8 mouse cellular contexts compared by ENCODE assay signal in the genomic region with DNA sequence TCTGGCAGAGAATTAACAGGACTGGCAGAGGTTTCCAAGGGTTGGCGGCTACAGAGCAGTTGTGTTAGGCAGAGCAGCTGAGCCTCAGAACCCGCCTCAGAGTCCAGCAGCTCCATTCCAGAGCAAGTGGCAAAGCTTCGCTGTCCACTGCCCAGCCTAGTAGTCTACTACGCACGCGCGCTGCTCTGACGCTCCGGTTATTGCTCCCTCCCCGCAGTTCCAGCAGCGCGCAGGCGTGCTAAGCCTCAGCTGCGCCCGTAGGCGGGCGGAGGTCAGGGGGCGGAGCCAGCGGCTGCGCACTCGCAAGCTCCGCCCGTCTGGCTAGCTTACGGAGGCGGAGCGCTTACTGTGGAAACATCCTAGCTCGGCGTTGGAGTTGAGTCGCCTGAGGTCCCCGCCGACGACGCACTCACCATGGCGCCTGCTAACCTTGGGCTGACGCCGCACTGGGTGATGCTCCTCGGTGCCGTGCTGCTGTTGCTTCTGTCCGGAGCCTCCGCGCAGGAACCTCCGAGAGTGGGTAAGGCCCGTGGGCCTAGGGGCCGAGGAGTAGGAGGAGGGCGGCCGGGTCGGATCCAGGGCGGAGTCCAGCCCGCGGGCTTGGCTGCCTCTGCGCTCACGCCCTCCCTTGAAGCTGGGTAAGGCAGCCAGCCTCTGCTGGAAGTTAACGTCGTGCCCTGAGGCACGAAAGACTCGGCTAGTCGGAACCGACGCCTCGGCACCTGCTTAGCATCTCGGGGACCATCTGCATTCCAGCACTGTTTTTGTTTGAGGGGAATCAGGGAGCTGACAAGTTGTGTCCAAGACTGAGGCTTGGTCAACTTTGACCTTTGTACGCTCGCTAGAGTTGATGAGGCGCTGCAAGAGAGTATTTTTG. TPM values are rescaled to one million over a fixed set of nuclear protein-coding genes. Genes with fewer than 3 reads are reported as not detected.
DNase-seq lines count a peak whose midpoint lies in the region; ATAC-seq and TF ChIP-seq lines count a peak whose summit lies in the region.

A gene (plus strand): TSS at position 313 of the 877 bp plus-strand sequence.

- peak within 1 kb of the TSS; percentile 67 for H3K9ac ChIP-seq in ES-Bruce4 (ENCODE audit: low read depth, poor library complexity, severe bottlenecking)
- peak within 1 kb of the TSS; percentile 91 for H3K9ac ChIP-seq in forebrain, embryonic 13.5 days
- peak within 1 kb of the TSS; percentile 82 for H3K9ac ChIP-seq in liver, postnatal 0 days (replicated peaks)
- peak within 1 kb of the TSS; percentile 80 for H3K9ac ChIP-seq in neural tube, embryonic 14.5 days (replicated peaks; ENCODE audit: low read depth, low read length)

- ATAC-seq in cerebellum, adult (ENCODE audit: insufficient number of reproducible peaks, low FRiP score, low TSS enrichment) = peak; percentile 91
- peak; percentile 98 for ATAC-seq in forebrain, embryonic 13.5 days
- peak; percentile 94 for ATAC-seq in liver, postnatal 0 days
- peak; percentile 96 for ATAC-seq in neural tube, embryonic 14.5 days (ENCODE audit: low read depth)

- TF ChIP-seq CTCF in ES-Bruce4 (IDR thresholded peaks at IDR 0.05; ENCODE audit: low read depth, low read length) = no peak
- TF ChIP-seq CTCF in liver, postnatal 0 days (IDR thresholded peaks at IDR 0.05; ENCODE audit: low read depth) = no peak

- TF ChIP-seq POLR2A in ES-Bruce4 (IDR thresholded peaks at IDR 0.05; ENCODE audit: insufficient read depth, low read length) = peak; percentile 85

- H3K4me3 ChIP-seq in ES-Bruce4 (ENCODE audit: low read depth, low read length) = peak within 1 kb of the TSS; percentile 85
- H3K4me3 ChIP-seq in forebrain, embryonic 13.5 days = peak within 1 kb of the TSS; percentile 90
- H3K4me3 ChIP-seq in liver, postnatal 0 days (ENCODE audit: low read depth, low read length) = peak within 1 kb of the TSS; percentile 73
- H3K4me3 ChIP-seq in neural tube, embryonic 14.5 days (ENCODE audit: low read depth, low read length) = peak within 1 kb of the TSS; percentile 85

- H3K36me3 ChIP-seq in ES-Bruce4 (ENCODE audit: control insufficient read depth, insufficient read depth, low read length, poor library complexity, severe bottlenecking) = no peaks in the 10 kb centered on the region
- H3K36me3 ChIP-seq in forebrain, embryonic 13.5 days (ENCODE audit: poor library complexity, severe bottlenecking) = no peaks in the 10 kb centered on the region
- peaks cover 3% of the 10 kb centered on the region for H3K36me3 ChIP-seq in liver, postnatal 0 days (replicated peaks; ENCODE audit: insufficient read depth, low read length)
- H3K36me3 ChIP-seq in neural tube, embryonic 14.5 days (ENCODE audit: control insufficient read depth, insufficient read depth, low read length) = no peaks in the 10 kb centered on the region

- no peaks in the 10 kb centered on the region for H3K9me3 ChIP-seq in ES-Bruce4 (replicated peaks; ENCODE audit: control insufficient read depth, insufficient read depth, low read length, poor library complexity, severe bottlenecking)
- H3K9me3 ChIP-seq in forebrain, embryonic 13.5 days (replicated peaks) = no peaks in the 10 kb centered on the region
- no peaks in the 10 kb centered on the region for H3K9me3 ChIP-seq in liver, postnatal 0 days (ENCODE audit: low read length)
- H3K9me3 ChIP-seq in neural tube, embryonic 14.5 days (ENCODE audit: control insufficient read depth, low read length) = no peaks in the 10 kb centered on the region

- no peaks in the 10 kb centered on the region for H3K27me3 ChIP-seq in ES-Bruce4 (ENCODE audit: control insufficient read depth, insufficient read depth, low read length, poor library complexity, severe bottlenecking)
- no peaks in the 10 kb centered on the region for H3K27me3 ChIP-seq in forebrain, embryonic 13.5 days
- no peaks in the 10 kb centered on the region for H3K27me3 ChIP-seq in liver, postnatal 0 days (ENCODE audit: insufficient read depth, low read length)
- H3K27me3 ChIP-seq in neural tube, embryonic 14.5 days (ENCODE audit: control insufficient read depth, insufficient read depth, low read length) = no peaks in the 10 kb centered on the region

- DNase-seq in heart, postnatal 10 days = peak; percentile 96 to 97
- DNase-seq in large intestine, adult 2 months (ENCODE audit: low read depth, low spot score) = peak; percentile 87
- peak; percentile 97 for DNase-seq in liver, postnatal 0 days
- DNase-seq in testis, postnatal 10 days (ENCODE audit: low spot score) = peak; percentile 97

- peak; percentile 23; the same call in 1 of the 2 replicates for TF ChIP-seq EP300 in ES-Bruce4 (IDR thresholded peaks at IDR 0.05; ENCODE audit: insufficient read depth, low read depth, low read length)
- no peak for TF ChIP-seq EP300 in liver, postnatal 0 days (IDR thresholded peaks at IDR 0.05; ENCODE audit: low read depth)

- intact Hi-C loops in heart, postnatal 10 days (cut with DNase I) = loop anchor here (5.0 kb wide), 1 partner anchor 41 kb away; a partner anchor contains a TSS

- under 1% methylated on average over 64 of the region's 64 CpGs for WGBS in forebrain, embryonic 13.5 days
- under 1% methylated on average over 64 of the region's 64 CpGs for WGBS in large intestine, adult 2 months
- under 1% methylated on average over 64 of the region's 64 CpGs for WGBS in liver, postnatal 0 days (ENCODE audit: insufficient replicate concordance)
- under 1% methylated on average over 64 of the region's 64 CpGs for WGBS in neural tube, embryonic 14.5 days

- H3K27ac ChIP-seq in ES-Bruce4 (ENCODE audit: insufficient read depth, low read length) = peak within 1 kb of the TSS; percentile 67
- H3K27ac ChIP-seq in forebrain, embryonic 13.5 days = peak within 1 kb of the TSS; percentile 83
- peak within 1 kb of the TSS; percentile 99 for H3K27ac ChIP-seq in liver, postnatal 0 days (ENCODE audit: low read depth)
- H3K27ac ChIP-seq in neural tube, embryonic 14.5 days (ENCODE audit: low read depth, low read length) = peak within 1 kb of the TSS; percentile 71

- peak within 1 kb of the TSS; percentile 74 for H3K4me2 ChIP-seq in forebrain, embryonic 13.5 days
- H3K4me2 ChIP-seq in liver, postnatal 0 days (ENCODE audit: low read depth, low read length) = peak within 1 kb of the TSS; percentile 83
- peak within 1 kb of the TSS; percentile 62 for H3K4me2 ChIP-seq in neural tube, embryonic 14.5 days (ENCODE audit: low read depth, low read length)

- H3K4me1 ChIP-seq in ES-Bruce4 (ENCODE audit: control insufficient read depth, insufficient read depth, low read length) = peaks cover 6% of the 10 kb centered on the region
- H3K4me1 ChIP-seq in forebrain, embryonic 13.5 days = peaks cover 27% of the 10 kb centered on the region
- peaks cover 35% of the 10 kb centered on the region for H3K4me1 ChIP-seq in liver, postnatal 0 days (ENCODE audit: insufficient read depth)
- peaks cover 12% of the 10 kb centered on the region; the same call in 1 of the 2 replicates for H3K4me1 ChIP-seq in neural tube, embryonic 14.5 days (ENCODE audit: control insufficient read depth, insufficient read depth, low read length)

RNA-seq across cellular contexts. Expression of the gene that starts here (rescaled TPM):
- polyA plus RNA-seq in ES-Bruce4 (2011; ENCODE audit: insufficient read depth, insufficient read length, low read depth, missing spikeins) = 83.2 and 89.6 TPM in 2 replicates
- 57.8 and 63.6 TPM in 2 replicates for polyA plus RNA-seq in forebrain, embryonic 13.5 days (2015; fragmentation: Nextera tagmentation; extraction: Ambion mirVana)
- total RNA-seq in heart, postnatal 10 days (2021) = 100 to 1,000 TPM; 134 to 148 TPM
- polyA plus RNA-seq in large intestine, adult 2 months (2012; rRNA removed) = 158 and 222 TPM in 2 replicates
- polyA plus RNA-seq in liver, postnatal 0 days (2015; fragmentation: Nextera tagmentation; extraction: Ambion mirVana) = 126 and 129 TPM in 2 replicates
- 64.2 and 82.6 TPM in 2 replicates for polyA plus RNA-seq in neural tube, embryonic 14.5 days (2014; fragmentation: Nextera tagmentation; extraction: Ambion mirVana)

Comparison
In these comparisons a context has a peak if more than half of its experiments do, and no peak if none do; other contexts are left out.
1. Peak in every context shown above with its lines: DNase-seq, ATAC-seq, H3K4me3 ChIP-seq and H3K27ac ChIP-seq.